Mouse (Mus musculus): Measurements from ENCODE around the gene Tor3a. TPM values are rescaled to one million over a fixed set of nuclear protein-coding genes. Genes with fewer than 3 reads are reported as not detected.

Gene Tor3a
- polyA plus RNA-seq (2015; fragmentation: Nextera tagmentation; extraction: Ambion mirVana), result 9.9 and 14.0 TPM in 2 replicates

- H3K27ac ChIP-seq, result peak within 1 kb of the TSS; percentile 52; the same call in 1 of the 2 replicates
- ATAC-seq (ENCODE audit: insufficient read depth, low FRiP score, low read depth), result peak; percentile 85
- 8% methylated on average over 37 of the region's 37 CpGs for WGBS
- no peaks in the 10 kb centered on the region for H3K9me3 ChIP-seq
- peak within 1 kb of the TSS; percentile 21 for H3K9ac ChIP-seq
- H3K4me3 ChIP-seq (replicated peaks), result peak within 1 kb of the TSS; percentile 61
- H3K27me3 ChIP-seq (replicated peaks), result no peaks in the 10 kb centered on the region
- peak within 1 kb of the TSS; percentile 92 for H3K4me2 ChIP-seq
- 0 out of 2 replicates have a peak, but pooled peaks cover 7% of the 10 kb centered on the region for H3K4me1 ChIP-seq
- H3K36me3 ChIP-seq, result peaks cover 1% of the 10 kb centered on the region; the same call in 1 of the 2 replicates
Measured at GRCm38 (mm10) chr1:156674195-156675000, at the start of gene Tor3a. Gene Tor3a, minus strand, starts transcription at chr1:156674356.

DNA sequence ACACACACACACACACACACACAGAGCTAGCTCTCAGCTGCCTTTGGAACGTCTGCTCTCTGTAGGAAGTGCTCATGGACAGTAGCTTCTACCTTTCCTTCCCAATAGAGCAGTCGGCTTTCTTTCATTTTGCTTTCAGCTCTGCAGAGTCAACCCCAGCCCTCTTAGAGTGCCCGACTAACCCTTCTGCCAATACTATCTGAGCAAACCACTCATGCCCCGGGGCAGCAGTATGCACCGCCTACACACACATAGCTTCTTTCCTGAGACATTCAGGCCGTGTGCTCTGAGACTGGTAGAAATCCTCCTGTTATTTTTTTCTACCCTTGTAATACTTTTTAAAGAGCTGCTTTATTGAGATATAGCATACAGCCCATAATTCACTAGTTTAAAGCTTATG, 47.9 kb upstream of the Tor3a start:
- Histone ChIP-seq H3K4me1 (0 out of 2 replicates have a peak, but pooled peaks cover 8% of the 10 kb centered on the region), H3K27ac (no peak overlapping the region), H3K27me3 (replicated peaks) (no peaks in the 10 kb centered on the region), H3K9me3 (no peaks in the 10 kb centered on the region), H3K4me2 (no peak overlapping the region), H3K36me3 (no peaks in the 10 kb centered on the region), H3K9ac (no peak overlapping the region), H3K4me3 (replicated peaks) (no peak overlapping the region)
- WGBS, result 49% methylated on average over 6 of the region's 6 CpGs
- ATAC-seq (ENCODE audit: insufficient read depth, low FRiP score, low read depth), result no peak

GRCm38 (mm10) chr1:156720046-156720445, 45.9 kb upstream of the Tor3a start:
- ATAC-seq (ENCODE audit: insufficient read depth, low FRiP score, low read depth), result no peak
- Histone ChIP-seq H3K9ac (no peak overlapping the region), H3K4me3 (replicated peaks) (no peak overlapping the region), H3K9me3 (no peaks in the 10 kb centered on the region), H3K27ac (no peak overlapping the region), H3K4me1 (peaks cover 11% of the 10 kb centered on the region; the same call in 1 of the 2 replicates), H3K36me3 (no peaks in the 10 kb centered on the region), H3K27me3 (replicated peaks) (no peaks in the 10 kb centered on the region), H3K4me2 (no peak overlapping the region)
- 70% methylated on average over 4 of the region's 4 CpGs for WGBS

- Histone ChIP-seq H3K36me3 (no peaks in the 10 kb centered on the region), H3K27me3 (replicated peaks) (no peaks in the 10 kb centered on the region), H3K27ac (peak within 1 kb of the TSS; percentile 94), H3K9me3 (no peaks in the 10 kb centered on the region), H3K4me2 (peak within 1 kb of the TSS; percentile 79), H3K9ac (peak within 1 kb of the TSS; percentile 86), H3K4me3 (replicated peaks) (peak within 1 kb of the TSS; percentile 94), H3K4me1 (peaks cover 11% of the 10 kb centered on the region; the same call in 1 of the 2 replicates)
- peak; percentile 98 for ATAC-seq (ENCODE audit: insufficient read depth, low FRiP score, low read depth)
- WGBS, result under 1% methylated on average over 44 of the region's 47 CpGs
Measured at GRCm38 (mm10) chr1:156718950-156719805, 45.0 kb upstream of the Tor3a start, which contains the start of gene Fam20b. Gene Fam20b, minus strand, starts transcription at chr1:156719086.

- Histone ChIP-seq H3K4me2 (peak overlapping the region; percentile 79), H3K27ac (peak overlapping the region; percentile 94), H3K9ac (peak overlapping the region; percentile 86), H3K4me1 (peaks cover 11% of the 10 kb centered on the region; the same call in 1 of the 2 replicates), H3K9me3 (no peaks in the 10 kb centered on the region), H3K36me3 (no peaks in the 10 kb centered on the region), H3K4me3 (replicated peaks) (peak overlapping the region; percentile 94), H3K27me3 (replicated peaks) (no peaks in the 10 kb centered on the region)
- ATAC-seq (ENCODE audit: insufficient read depth, low FRiP score, low read depth), result peak; percentile 16; the same call in 1 of the 2 replicates
- under 1% methylated on average over 54 of the region's 73 CpGs for WGBS
Measured at GRCm38 (mm10) chr1:156718286-156718949, 44.3 kb upstream of the Tor3a start.

- 12% methylated on average over 13 of the region's 13 CpGs for WGBS
- Histone ChIP-seq H3K27ac (peak overlapping the region; percentile 94), H3K9me3 (no peaks in the 10 kb centered on the region), H3K9ac (peak overlapping the region; percentile 86), H3K36me3 (no peaks in the 10 kb centered on the region), H3K4me1 (peaks cover 11% of the 10 kb centered on the region; the same call in 1 of the 2 replicates), H3K4me2 (peak overlapping the region; percentile 79), H3K27me3 (replicated peaks) (no peaks in the 10 kb centered on the region), H3K4me3 (replicated peaks) (peak overlapping the region; percentile 94)
- no peak for ATAC-seq (ENCODE audit: insufficient read depth, low FRiP score, low read depth)
Measured at GRCm38 (mm10) chr1:156717751-156718285, 43.7 kb upstream of the Tor3a start.

- Histone ChIP-seq H3K27me3 (replicated peaks) (no peaks in the 10 kb centered on the region), H3K9ac (no peak overlapping the region), H3K4me2 (no peak overlapping the region), H3K4me3 (replicated peaks) (no peak overlapping the region), H3K36me3 (no peaks in the 10 kb centered on the region), H3K4me1 (peaks cover 14% of the 10 kb centered on the region; the same call in 1 of the 2 replicates), H3K27ac (no peak overlapping the region), H3K9me3 (no peaks in the 10 kb centered on the region)
- no peak for ATAC-seq (ENCODE audit: insufficient read depth, low FRiP score, low read depth)
- WGBS, result 80% methylated on average over 6 of the region's 6 CpGs
Measured at GRCm38 (mm10) chr1:156716681-156717080, 42.5 kb upstream of the Tor3a start.

DNA sequence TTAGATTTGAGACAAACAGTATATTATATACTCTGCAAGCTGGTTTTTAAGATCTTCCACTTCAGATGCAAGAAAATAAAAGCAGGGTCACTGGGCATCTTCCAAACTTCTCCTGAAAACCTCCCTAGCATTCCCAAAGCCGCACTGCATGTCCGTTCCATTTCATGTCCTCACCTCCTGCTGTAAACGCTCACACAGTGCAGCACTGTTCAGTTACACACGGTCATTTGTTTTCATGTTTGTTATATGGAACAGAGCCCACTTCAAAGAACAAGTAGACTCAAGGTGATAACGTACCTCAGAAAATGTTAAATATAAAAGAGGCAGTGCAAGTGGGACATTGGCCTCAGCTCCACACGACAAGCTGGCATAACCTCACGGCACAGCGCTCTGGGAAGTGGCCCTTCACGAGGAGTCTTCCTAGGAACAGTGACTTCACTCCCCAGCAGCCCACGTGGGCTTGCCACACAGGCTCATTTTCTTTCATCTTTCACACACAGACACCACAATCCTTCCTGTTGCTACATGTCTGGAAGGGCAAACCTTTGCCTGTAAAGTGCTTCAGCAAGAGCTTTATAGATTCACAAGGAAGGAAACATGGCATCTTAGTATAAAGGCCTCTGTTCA, 36.4 kb upstream of the Tor3a start:
- Histone ChIP-seq H3K4me1 (peaks cover 8% of the 10 kb centered on the region; the same call in 1 of the 2 replicates), H3K4me2 (no peak overlapping the region), H3K9ac (no peak overlapping the region), H3K4me3 (replicated peaks) (no peak overlapping the region), H3K36me3 (no peaks in the 10 kb centered on the region), H3K27me3 (replicated peaks) (no peaks in the 10 kb centered on the region), H3K27ac (no peak overlapping the region; the same call in 1 of the 2 replicates), H3K9me3 (no peaks in the 10 kb centered on the region)
- WGBS, result 59% methylated on average over 10 of the region's 10 CpGs
- no peak; the same call in 1 of the 2 replicates for ATAC-seq (ENCODE audit: insufficient read depth, low FRiP score, low read depth)

DNA sequence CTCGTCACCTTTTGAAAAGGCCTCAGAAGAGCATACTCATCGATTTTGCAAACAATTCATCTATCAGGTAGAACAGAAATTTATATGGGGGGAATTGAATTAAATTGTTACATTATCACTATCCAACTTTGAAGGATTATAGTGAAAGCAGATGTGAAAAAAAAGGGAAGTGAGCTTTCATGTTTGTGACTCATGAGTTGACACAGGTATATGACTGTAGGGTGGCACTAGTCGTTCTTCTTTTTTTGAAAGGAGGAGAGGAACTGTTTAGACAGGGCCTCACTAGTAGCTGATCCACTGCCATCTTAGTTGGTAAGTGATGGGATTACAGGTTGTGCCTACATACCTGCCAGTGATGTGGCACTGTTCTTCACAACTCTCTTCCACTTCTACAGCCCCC, 34.5 kb upstream of the Tor3a start:
- Histone ChIP-seq H3K27me3 (replicated peaks) (no peaks in the 10 kb centered on the region), H3K4me3 (replicated peaks) (no peak overlapping the region), H3K4me2 (no peak overlapping the region), H3K9ac (no peak overlapping the region), H3K36me3 (no peaks in the 10 kb centered on the region), H3K9me3 (no peaks in the 10 kb centered on the region), H3K4me1 (peaks cover 8% of the 10 kb centered on the region; the same call in 1 of the 2 replicates), H3K27ac (no peak overlapping the region)
- WGBS, result 71% methylated on average over 3 of the region's 3 CpGs
- no peak for ATAC-seq (ENCODE audit: insufficient read depth, low FRiP score, low read depth)

- Histone ChIP-seq H3K4me3 (replicated peaks) (no peak overlapping the region), H3K4me1 (peaks cover 4% of the 10 kb centered on the region; the same call in 1 of the 2 replicates), H3K36me3 (peaks cover 12% of the 10 kb centered on the region), H3K4me2 (no peak overlapping the region), H3K27ac (no peak overlapping the region), H3K9ac (no peak overlapping the region), H3K27me3 (replicated peaks) (no peaks in the 10 kb centered on the region), H3K9me3 (no peaks in the 10 kb centered on the region)
- ATAC-seq (ENCODE audit: insufficient read depth, low FRiP score, low read depth), result no peak
- 77% methylated on average over 10 of the region's 10 CpGs for WGBS
Measured at GRCm38 (mm10) chr1:156705696-156706285, 31.6 kb upstream of the Tor3a start.

All from stomach, embryonic 15.5 days (tissue).